Mouse (Mus musculus): ENCODE data around the gene Igf2. TPM values are rescaled to one million over a fixed set of nuclear protein-coding genes. Genes with fewer than 3 reads are reported as not detected.

Gene Igf2
- total and polyA plus RNA-seq, 3 experiments = 60.0 to 75.2 (median 64.5) TPM

DNA sequence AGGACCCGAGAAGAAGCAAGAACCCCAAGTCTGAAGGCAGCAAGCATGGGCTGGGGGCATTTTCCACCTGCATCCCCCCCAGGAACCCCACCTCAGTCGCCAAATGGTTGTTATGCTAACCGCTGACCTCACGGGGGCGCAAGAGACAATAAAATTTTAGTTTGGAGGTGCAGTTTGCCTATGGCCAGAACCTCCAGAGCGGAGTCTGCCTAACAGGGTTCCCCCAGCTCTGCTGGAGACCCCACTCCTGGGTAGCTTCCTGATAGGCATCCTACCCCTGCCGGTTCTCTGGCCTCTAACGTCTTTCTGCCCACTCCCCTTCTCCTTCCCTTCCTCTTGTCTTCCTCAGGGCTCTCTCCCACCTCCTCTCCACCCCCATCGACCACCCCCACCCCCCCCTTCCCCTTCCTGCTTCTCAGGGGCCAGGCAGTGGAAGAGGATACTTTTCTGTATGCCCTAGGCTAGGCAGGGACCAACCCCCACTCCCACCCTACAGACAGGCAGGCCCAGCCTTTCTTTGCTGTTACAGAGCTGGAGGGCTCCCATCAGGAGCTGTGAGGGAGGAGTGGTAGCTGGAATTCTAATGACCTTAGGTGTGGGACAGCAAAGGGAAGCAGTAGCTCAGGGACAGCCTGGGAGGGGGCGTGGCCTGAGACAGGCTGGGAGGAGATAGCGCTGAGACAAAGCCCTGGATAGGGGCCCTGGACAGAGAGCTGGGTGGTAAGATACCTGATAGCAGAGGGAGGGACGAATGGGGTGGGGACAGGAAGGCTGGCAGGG, 55.8 kb downstream of the Igf2 start:
- no peaks in the 10 kb centered on the region for H3K27me3 ChIP-seq (ENCODE audit: control insufficient read depth, insufficient read depth, low read length)

DNA sequence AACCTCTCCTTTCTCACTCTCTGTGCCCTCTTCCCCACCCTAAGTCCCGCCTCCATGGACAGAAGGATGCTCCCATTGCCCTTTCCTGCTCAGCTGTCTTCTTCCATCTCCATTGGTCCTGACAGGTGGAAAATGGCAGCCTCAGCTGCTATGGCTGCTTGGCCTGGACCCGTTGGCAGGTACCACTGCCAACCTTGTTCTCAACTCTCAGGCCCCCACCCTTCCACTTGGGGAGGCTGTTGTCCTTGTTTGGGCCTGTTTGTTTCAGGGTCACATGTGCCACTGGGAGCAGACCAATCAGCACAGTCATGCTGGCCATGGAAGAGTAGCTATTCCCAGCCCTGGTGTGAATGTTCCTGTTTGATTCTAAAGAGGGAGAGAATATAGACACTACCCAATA, 65.7 kb downstream of the Igf2 start:
- Histone ChIP-seq H3K4me3 (no peak overlapping the region), H3K27ac (no peak overlapping the region), H3K27me3 (ENCODE audit: control insufficient read depth, insufficient read depth, low read length) (no peaks in the 10 kb centered on the region), H3K9ac (ENCODE audit: low read depth, low read length) (no peak overlapping the region), H3K79me2 (replicated peaks; ENCODE audit: control insufficient read depth, insufficient read depth, low read length) (no peaks in the 10 kb centered on the region), H3K36me3 (ENCODE audit: control insufficient read depth, insufficient read depth, low read length) (no peaks in the 10 kb centered on the region), H3K4me1 (ENCODE audit: control insufficient read depth, insufficient read depth, low read length) (peaks cover 1% of the 10 kb centered on the region; the same call in 1 of the 2 replicates)
- intact Hi-C loops (cut with DNase I) = no loop called here
- 100% methylated on average over 2 of the region's 2 CpGs for WGBS
- no peak for DNase-seq
- TF ChIP-seq CTCF (IDR thresholded peaks at IDR 0.05) (no peak), EP300 (IDR thresholded peaks at IDR 0.05; ENCODE audit: insufficient read depth, low read depth, low read length) (no peak), POLR2A (IDR thresholded peaks at IDR 0.05; ENCODE audit: insufficient read depth, low read depth, low read length) (no peak)

More for the DNA sequence above, 55.8 kb downstream of the Igf2 start:
- 4% methylated on average over 12 of the region's 12 CpGs for WGBS
- DNase-seq = peak; percentile 41 to 75
- no peaks in the 10 kb centered on the region for H3K79me2 ChIP-seq (replicated peaks; ENCODE audit: control insufficient read depth, insufficient read depth, low read length)
- no peaks in the 10 kb centered on the region for H3K36me3 ChIP-seq (ENCODE audit: control insufficient read depth, insufficient read depth, low read length)
- H3K9ac ChIP-seq (ENCODE audit: low read depth, low read length) = no peak overlapping the region
- no peak for TF ChIP-seq POLR2A (IDR thresholded peaks at IDR 0.05; ENCODE audit: insufficient read depth, low read depth, low read length)
- 0 out of 2 replicates have a peak, but pooled peaks have one; percentile 47 for TF ChIP-seq EP300 (IDR thresholded peaks at IDR 0.05; ENCODE audit: insufficient read depth, low read depth, low read length)
- peak; percentile 91 for TF ChIP-seq CTCF (IDR thresholded peaks at IDR 0.05)
- no peak overlapping the region for H3K4me3 ChIP-seq
- no peaks in the 10 kb centered on the region for H3K4me1 ChIP-seq (ENCODE audit: control insufficient read depth, insufficient read depth, low read length)
- intact Hi-C loops (cut with DNase I) = loop anchor here (1.0 kb wide), 2 partner anchors 61 to 103 kb away; no protein-coding TSS in a partner anchor
- H3K27ac ChIP-seq = no peak overlapping the region

Small RNA genes within 50 kb of the gene (microRNA-seq; reads per million reads assigned to microRNA genes)
- 45.4 to 59.5 reads per million in 2 experiments for gene Mir483

Other genes with a start within 250 kb of the Igf2 start
- gene Syt8, start 232.0 kb downstream of the Igf2 start, total RNA-seq (2021) = not detected
- not detected in 2 replicates for gene Syt8, start 232.0 kb downstream of the Igf2 start, polyA plus RNA-seq (2012; rRNA removed)
- 1 to 10 TPM; 2.7 to 3.0 TPM for gene Tnni2, start 225.0 kb downstream of the Igf2 start, total RNA-seq (2021)
- gene Tnni2, start 225.0 kb downstream of the Igf2 start, polyA plus RNA-seq (2012; rRNA removed) = 5.9 and 7.5 TPM in 2 replicates
- gene Lsp1, start 206.0 kb downstream of the Igf2 start, total RNA-seq (2021) = 10 to 100 TPM; 28.4 to 35.0 TPM
- gene Lsp1, start 206.0 kb downstream of the Igf2 start, polyA plus RNA-seq (2012; rRNA removed) = 96.6 and 107 TPM in 2 replicates
- 1 to 10 TPM; 1.1 to 1.3 TPM for gene Tnnt3, start 168.0 kb downstream of the Igf2 start, total RNA-seq (2021)
- 1.8 TPM in 1 of 2 replicates, not detected in the other for gene Tnnt3, start 168.0 kb downstream of the Igf2 start, polyA plus RNA-seq (2012; rRNA removed)
- gene Mrpl23, start 134.1 kb downstream of the Igf2 start, total RNA-seq (2021) = 1 to 10 TPM in 1 of 2 experiments, under 1 TPM in 1; 0.89 to 2.1 TPM
- 12.8 and 18.0 TPM in 2 replicates for gene Mrpl23, start 134.1 kb downstream of the Igf2 start, polyA plus RNA-seq (2012; rRNA removed)
- not detected for gene Gm49394, start 3.1 kb upstream of the Igf2 start, total RNA-seq (2021)
- not detected in 2 replicates for gene Gm49394, start 3.1 kb upstream of the Igf2 start, polyA plus RNA-seq (2012; rRNA removed)
- gene Ins2, start 76.6 kb upstream of the Igf2 start, total RNA-seq (2021) = not detected
- not detected in 2 replicates for gene Ins2, start 76.6 kb upstream of the Igf2 start, polyA plus RNA-seq (2012; rRNA removed)

All from heart, adult 2 months (tissue).